Mouse (Mus musculus): Measurements from ENCODE around the gene Aktip.

DNA sequence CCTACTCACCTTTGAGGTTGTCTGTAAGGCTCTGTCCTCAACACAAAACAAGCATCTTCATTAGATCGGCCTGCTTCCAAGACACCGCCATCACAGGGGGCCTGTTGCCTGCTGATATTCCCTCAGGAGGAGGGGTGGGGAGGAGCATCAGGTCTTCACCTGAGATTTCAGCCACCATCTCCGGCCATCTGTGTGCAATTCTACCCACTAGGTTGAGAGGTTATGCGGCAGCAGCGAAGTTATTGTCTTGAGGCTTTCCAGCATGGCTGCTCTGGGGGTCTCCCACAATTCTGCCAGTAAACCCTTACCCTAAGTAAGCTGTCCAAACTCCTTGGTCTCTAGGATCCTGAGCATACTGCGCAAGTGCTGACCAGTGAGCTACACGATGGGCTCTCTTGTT, at the start of gene Aktip:
- TF ChIP-seq CTCF (IDR thresholded peaks at IDR 0.05; ENCODE audit: control insufficient read depth, insufficient read depth, low read length) (no peak), POLR2A (IDR thresholded peaks at IDR 0.05; ENCODE audit: borderline replicate concordance, control insufficient read depth, low read depth, low read length) (no peak)
